Mouse (Mus musculus) spleen, adult 2 months (tissue): ENCODE results near the gene Ppp1r18.

Experiments used
- CTCF ChIP-seq: fragments of 200-500 bp; IDR thresholded peaks from 2 replicates; pipeline ENCODE4 v1.5.1; 2011; ENCODE audit warnings: mild to moderate bottlenecking, inconsistent platforms; ENCODE audit not compliant: insufficient read depth, insufficient read length, insufficient replicate concordance; ENCODE audit errors: extremely low read depth
- POLR2A ChIP-seq: fragments of 200-500 bp; IDR thresholded peaks from 2 replicates; pipeline ENCODE4 v1.6.1; 2011; ENCODE audit warnings: low read depth, low read length, inconsistent platforms

GRCm38 (mm10) chr17:35916297-35917142 lies 51.1 kb downstream of the Ppp1r18 start, which contains the start of the genes Mrps18b and Ppp1r10:
- TF ChIP-seq POLR2A: peak; percentile 99
- no peak for TF ChIP-seq CTCF
